Mouse (Mus musculus): ENCODE data around the gene Klrd1. TPM values are rescaled to one million over a fixed set of nuclear protein-coding genes. Genes with fewer than 3 reads are reported as not detected.

The Klrd1 gene
- total and polyA plus RNA-seq, 3 experiments = not detected

Other genes starting within 250 kb of the Klrd1 start
- gene Clec12a, start 249.1 kb upstream of the Klrd1 start, total RNA-seq (2014; fragmentation: Nextera tagmentation) = not detected in 2 replicates
- gene Clec12a, start 249.1 kb upstream of the Klrd1 start, total RNA-seq (2017) = 0.11 and 0.17 TPM in 2 replicates
- gene Clec12a, start 249.1 kb upstream of the Klrd1 start, polyA plus RNA-seq (2012) = not detected in 2 replicates
- gene Clec12b, start 205.9 kb upstream of the Klrd1 start, total RNA-seq (2014; fragmentation: Nextera tagmentation) = not detected in 2 replicates
- gene Clec12b, start 205.9 kb upstream of the Klrd1 start, total RNA-seq (2017) = 0.11 TPM in 1 of 2 replicates, not detected in the other
- not detected in 2 replicates for gene Clec12b, start 205.9 kb upstream of the Klrd1 start, polyA plus RNA-seq (2012)
- gene Clec1b, start 194.5 kb upstream of the Klrd1 start, total RNA-seq (2014; fragmentation: Nextera tagmentation) = not detected in 2 replicates
- gene Clec1b, start 194.5 kb upstream of the Klrd1 start, total RNA-seq (2017) = 0.22 TPM in 1 of 2 replicates, not detected in the other
- gene Clec1b, start 194.5 kb upstream of the Klrd1 start, polyA plus RNA-seq (2012) = not detected in 2 replicates
- not detected in 2 replicates for gene Clec9a, start 182.9 kb upstream of the Klrd1 start, total RNA-seq (2014; fragmentation: Nextera tagmentation)
- 0.06 and 0.11 TPM in 2 replicates for gene Clec9a, start 182.9 kb upstream of the Klrd1 start, total RNA-seq (2017)
- gene Clec9a, start 182.9 kb upstream of the Klrd1 start, polyA plus RNA-seq (2012) = not detected in 2 replicates
- gene Clec1a, start 139.8 kb upstream of the Klrd1 start, total RNA-seq (2014; fragmentation: Nextera tagmentation) = not detected in 2 replicates
- under 0.01 and 0.05 TPM in 2 replicates for gene Clec1a, start 139.8 kb upstream of the Klrd1 start, total RNA-seq (2017)
- not detected in 2 replicates for gene Clec1a, start 139.8 kb upstream of the Klrd1 start, polyA plus RNA-seq (2012)
- not detected in 2 replicates for gene Olr1, start 84.6 kb upstream of the Klrd1 start, total RNA-seq (2014; fragmentation: Nextera tagmentation)
- 0.58 and 1.4 TPM in 2 replicates for gene Olr1, start 84.6 kb upstream of the Klrd1 start, total RNA-seq (2017)
- not detected in 2 replicates for gene Olr1, start 84.6 kb upstream of the Klrd1 start, polyA plus RNA-seq (2012)
- not detected in 2 replicates for gene Tmem52b, start 79.2 kb upstream of the Klrd1 start, total RNA-seq (2014; fragmentation: Nextera tagmentation)
- gene Tmem52b, start 79.2 kb upstream of the Klrd1 start, total RNA-seq (2017) = 0.05 and 0.12 TPM in 2 replicates
- not detected in 2 replicates for gene Tmem52b, start 79.2 kb upstream of the Klrd1 start, polyA plus RNA-seq (2012)
- 13.0 and 17.6 TPM in 2 replicates for gene Gabarapl1, start 58.6 kb upstream of the Klrd1 start, total RNA-seq (2014; fragmentation: Nextera tagmentation)
- gene Gabarapl1, start 58.6 kb upstream of the Klrd1 start, total RNA-seq (2017) = 51.7 and 67.0 TPM in 2 replicates
- gene Gabarapl1, start 58.6 kb upstream of the Klrd1 start, polyA plus RNA-seq (2012) = 51.5 and 55.4 TPM in 2 replicates
- gene Klre1, start 13.9 kb upstream of the Klrd1 start, total RNA-seq (2014; fragmentation: Nextera tagmentation) = not detected in 2 replicates
- gene Klre1, start 13.9 kb upstream of the Klrd1 start, total RNA-seq (2017) = 0.12 and 0.16 TPM in 2 replicates
- gene Klre1, start 13.9 kb upstream of the Klrd1 start, polyA plus RNA-seq (2012) = not detected in 2 replicates
- not detected in 2 replicates for gene Klrk1, start 32.1 kb downstream of the Klrd1 start, total RNA-seq (2014; fragmentation: Nextera tagmentation)
- 0.12 and 0.38 TPM in 2 replicates for gene Klrk1, start 32.1 kb downstream of the Klrd1 start, total RNA-seq (2017)
- not detected in 2 replicates for gene Klrk1, start 32.1 kb downstream of the Klrd1 start, polyA plus RNA-seq (2012)
- gene Klrc3, start 51.6 kb downstream of the Klrd1 start, total RNA-seq (2014; fragmentation: Nextera tagmentation) = not detected in 2 replicates
- gene Klrc3, start 51.6 kb downstream of the Klrd1 start, total RNA-seq (2017) = 0.27 TPM in 1 of 2 replicates, not detected in the other
- not detected in 2 replicates for gene Klrc3, start 51.6 kb downstream of the Klrd1 start, polyA plus RNA-seq (2012)
- not detected in 2 replicates for gene Klrc2, start 68.9 kb downstream of the Klrd1 start, total RNA-seq (2014; fragmentation: Nextera tagmentation)
- 0.11 and 0.29 TPM in 2 replicates for gene Klrc2, start 68.9 kb downstream of the Klrd1 start, total RNA-seq (2017)
- gene Klrc2, start 68.9 kb downstream of the Klrd1 start, polyA plus RNA-seq (2012) = not detected in 2 replicates
- gene Klrc1, start 87.2 kb downstream of the Klrd1 start, total RNA-seq (2014; fragmentation: Nextera tagmentation) = not detected in 2 replicates
- gene Klrc1, start 87.2 kb downstream of the Klrd1 start, total RNA-seq (2017) = not detected in 2 replicates
- gene Klrc1, start 87.2 kb downstream of the Klrd1 start, polyA plus RNA-seq (2012) = not detected in 2 replicates
- gene Klri1, start 125.3 kb downstream of the Klrd1 start, total RNA-seq (2014; fragmentation: Nextera tagmentation) = not detected in 2 replicates
- gene Klri1, start 125.3 kb downstream of the Klrd1 start, total RNA-seq (2017) = not detected in 2 replicates
- not detected in 2 replicates for gene Klri1, start 125.3 kb downstream of the Klrd1 start, polyA plus RNA-seq (2012)
- not detected in 2 replicates for gene Klri2, start 148.7 kb downstream of the Klrd1 start, total RNA-seq (2014; fragmentation: Nextera tagmentation)
- gene Klri2, start 148.7 kb downstream of the Klrd1 start, total RNA-seq (2017) = 0.06 and 0.16 TPM in 2 replicates
- gene Klri2, start 148.7 kb downstream of the Klrd1 start, polyA plus RNA-seq (2012) = not detected in 2 replicates
- gene Gm156, start 192.5 kb downstream of the Klrd1 start, total RNA-seq (2014; fragmentation: Nextera tagmentation) = not detected in 2 replicates
- 0.29 TPM in 1 of 2 replicates, not detected in the other for gene Gm156, start 192.5 kb downstream of the Klrd1 start, total RNA-seq (2017)
- gene Gm156, start 192.5 kb downstream of the Klrd1 start, polyA plus RNA-seq (2012) = not detected in 2 replicates